Mouse (Mus musculus): ENCODE data around the gene Olfr132. TPM values are rescaled to one million over a fixed set of nuclear protein-coding genes. Genes with fewer than 3 reads are reported as not detected.
"Not testable (repeated sequence)": the region's sequence is repeated elsewhere in the genome, so short reads cannot be mapped to it uniquely, and the experiment has no call there.

Gene Olfr132
- total RNA-seq (2014; rRNA removed) (not detected in 2 replicates), polyA plus RNA-seq (2015; fragmentation: Nextera tagmentation; extraction: Ambion mirVana) (not detected in 2 replicates)

- ATAC-seq = no peak
- Histone ChIP-seq H3K36me3 (ENCODE audit: insufficient read depth) (no peaks in the 10 kb centered on the region), H3K4me3 (ENCODE audit: low read depth, low read length) (no peak within 1 kb of the TSS), H3K4me1 (ENCODE audit: insufficient read depth) (no peaks in the 10 kb centered on the region), H3K27ac (ENCODE audit: low read depth, low read length) (no peak within 1 kb of the TSS), H3K27me3 (ENCODE audit: insufficient read depth, low read length) (no peaks in the 10 kb centered on the region), H3K4me2 (ENCODE audit: low read depth) (no peak within 1 kb of the TSS), H3K9me3 (ENCODE audit: low read length) (no peaks in the 10 kb centered on the region), H3K9ac (no peak within 1 kb of the TSS)
- no peak for TF ChIP-seq CTCF (IDR thresholded peaks at IDR 0.05; ENCODE audit: low read depth)
- 74% methylated on average over 1 of the region's 1 CpGs for WGBS
- no peak for DNase-seq
These were observed at the start of gene Olfr132 for GRCm38 (mm10) chr17:38134426-38134825. TSS of gene Olfr132 (minus strand) at chr17:38134526.

GRCm38 (mm10) chr17:38171088-38171487, 36.8 kb upstream of the Olfr132 start, which contains the start of gene Olfr134:
TSS of gene Olfr134 (plus strand) at chr17:38171388.
- no peak within 1 kb of the TSS for H3K4me2 ChIP-seq (ENCODE audit: low read depth)
- H3K9me3 ChIP-seq (ENCODE audit: low read length) = no peaks in the 10 kb centered on the region
- H3K27ac ChIP-seq (ENCODE audit: low read depth, low read length) = no peak within 1 kb of the TSS
- no peak within 1 kb of the TSS for H3K9ac ChIP-seq
- DNase-seq (no peak), ATAC-seq (no peak)
- TF ChIP-seq CTCF (IDR thresholded peaks at IDR 0.05; ENCODE audit: low read depth) = no peak
- H3K4me1 ChIP-seq (ENCODE audit: insufficient read depth) = no peaks in the 10 kb centered on the region
- H3K36me3 ChIP-seq (ENCODE audit: insufficient read depth) = no peaks in the 10 kb centered on the region
- no peak within 1 kb of the TSS for H3K4me3 ChIP-seq (ENCODE audit: low read depth, low read length)
- WGBS = 77% methylated on average over 3 of the region's 3 CpGs
- H3K27me3 ChIP-seq (ENCODE audit: insufficient read depth, low read length) = no peaks in the 10 kb centered on the region

DNA sequence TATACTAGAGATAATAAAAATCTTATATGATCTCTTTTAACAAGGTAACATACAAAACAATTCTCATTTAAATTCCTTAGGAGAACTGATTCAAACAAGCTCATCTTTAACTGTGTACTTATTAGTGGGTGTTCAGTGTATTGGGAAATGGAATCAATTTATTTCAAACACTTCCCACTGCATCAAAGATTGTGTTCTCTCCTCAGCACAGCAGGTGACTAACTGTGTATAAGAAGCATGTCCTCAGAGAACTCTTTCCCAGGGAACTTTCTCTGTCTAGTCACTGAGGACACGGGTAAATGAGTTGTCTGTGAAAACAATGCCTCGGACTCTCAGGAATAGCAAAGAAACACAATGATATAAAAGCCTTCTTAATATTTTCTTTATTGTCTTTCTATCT, 10.7 kb upstream of the Olfr132 start, which contains the start of gene Olfr133:
Gene Olfr133, plus strand, starts transcription at position 301 of the 400 bp plus-strand sequence.
- no peaks in the 10 kb centered on the region for H3K4me1 ChIP-seq (ENCODE audit: insufficient read depth)
- WGBS = 66% methylated on average over 2 of the region's 2 CpGs
- H3K4me2 ChIP-seq (ENCODE audit: low read depth) = no peak within 1 kb of the TSS
- H3K9ac ChIP-seq = no peak within 1 kb of the TSS
- no peak for DNase-seq
- no peaks in the 10 kb centered on the region for H3K27me3 ChIP-seq (ENCODE audit: insufficient read depth, low read length)
- H3K4me3 ChIP-seq (ENCODE audit: low read depth, low read length) = no peak within 1 kb of the TSS
- no peak for ATAC-seq
- TF ChIP-seq CTCF (IDR thresholded peaks at IDR 0.05; ENCODE audit: low read depth) = no peak
- 0 out of 2 replicates have a peak, but pooled peaks cover 4% of the 10 kb centered on the region for H3K9me3 ChIP-seq (ENCODE audit: low read length)
- no peaks in the 10 kb centered on the region for H3K36me3 ChIP-seq (ENCODE audit: insufficient read depth)
- H3K27ac ChIP-seq (ENCODE audit: low read depth, low read length) = no peak within 1 kb of the TSS

- DNase-seq; ATAC-seq; H3K9me3 ChIP-seq (ENCODE audit: low read length); H3K9ac ChIP-seq; H3K4me2 ChIP-seq (ENCODE audit: low read depth); H3K36me3 ChIP-seq (ENCODE audit: insufficient read depth); H3K4me1 ChIP-seq (ENCODE audit: insufficient read depth); H3K27me3 ChIP-seq (ENCODE audit: insufficient read depth, low read length); H3K27ac ChIP-seq (ENCODE audit: low read depth, low read length); H3K4me3 ChIP-seq (ENCODE audit: low read depth, low read length): not testable (repeated sequence)
- WGBS = 61% methylated on average over 3 of the region's 3 CpGs
These were observed 9.0 kb downstream of the Olfr132 start for GRCm38 (mm10) chr17:38125371-38125770.

DNA sequence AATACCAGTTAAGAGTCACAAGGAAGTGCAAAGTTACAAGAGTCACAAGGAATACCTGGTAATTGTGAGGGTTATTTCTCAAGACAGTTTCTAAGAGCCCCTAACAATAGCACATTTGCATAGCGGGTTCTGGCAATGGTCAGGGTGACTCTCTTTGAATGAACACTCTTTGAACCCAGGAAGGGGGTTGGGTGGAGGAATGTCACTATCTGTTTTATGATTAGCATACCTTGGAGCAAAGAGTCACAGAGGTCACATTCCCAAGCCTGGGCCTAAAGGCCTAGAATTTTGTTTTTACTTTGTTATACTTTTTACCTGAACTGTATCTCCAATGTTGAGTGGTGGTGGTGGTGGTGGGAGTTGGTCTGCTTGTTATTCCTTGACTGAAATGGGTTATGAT, 10.1 kb downstream of the Olfr132 start:
- DNase-seq; H3K27me3 ChIP-seq (ENCODE audit: insufficient read depth, low read length); H3K9me3 ChIP-seq (ENCODE audit: low read length); H3K36me3 ChIP-seq (ENCODE audit: insufficient read depth); ATAC-seq; H3K27ac ChIP-seq (ENCODE audit: low read depth, low read length); H3K4me3 ChIP-seq (ENCODE audit: low read depth, low read length); H3K9ac ChIP-seq; H3K4me2 ChIP-seq (ENCODE audit: low read depth); H3K4me1 ChIP-seq (ENCODE audit: insufficient read depth): not testable (repeated sequence)
- 77% methylated on average over 1 of the region's 1 CpGs for WGBS

DNA sequence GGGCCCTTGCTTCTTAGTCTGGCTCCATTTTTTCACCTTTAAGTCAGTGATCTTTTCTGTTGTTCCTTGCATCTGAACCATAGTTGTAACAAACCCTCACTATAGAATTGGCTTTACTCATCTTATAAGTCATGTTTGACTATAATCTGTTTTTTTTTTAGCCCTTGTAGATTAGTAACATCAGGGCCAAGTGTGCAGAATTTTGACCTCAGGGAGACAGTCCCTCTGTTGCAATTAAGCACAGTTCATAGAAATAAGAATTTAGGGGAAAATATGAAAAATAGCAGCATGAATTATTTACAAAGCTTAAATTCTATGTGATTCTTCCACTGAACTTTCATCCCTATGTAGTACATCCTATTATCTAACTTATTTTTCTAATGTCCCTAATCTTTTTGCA, 45.7 kb downstream of the Olfr132 start, which contains the start of gene Olfr131:
Gene Olfr131, minus strand, starts transcription at position 101 of the 400 bp plus-strand sequence.
- H3K4me1 ChIP-seq (ENCODE audit: insufficient read depth) = no peaks in the 10 kb centered on the region
- no peak for ATAC-seq
- no peak for TF ChIP-seq CTCF (IDR thresholded peaks at IDR 0.05; ENCODE audit: low read depth)
- H3K4me3 ChIP-seq (ENCODE audit: low read depth, low read length) = no peak within 1 kb of the TSS
- DNase-seq = no peak
- H3K9ac ChIP-seq = no peak within 1 kb of the TSS
- H3K36me3 ChIP-seq (ENCODE audit: insufficient read depth) = no peaks in the 10 kb centered on the region
- no peak within 1 kb of the TSS for H3K27ac ChIP-seq (ENCODE audit: low read depth, low read length)
- no peaks in the 10 kb centered on the region for H3K9me3 ChIP-seq (ENCODE audit: low read length)
- no peak within 1 kb of the TSS for H3K4me2 ChIP-seq (ENCODE audit: low read depth)
- H3K27me3 ChIP-seq (ENCODE audit: insufficient read depth, low read length) = no peaks in the 10 kb centered on the region

- Histone ChIP-seq H3K4me1 (ENCODE audit: insufficient read depth) (no peaks in the 10 kb centered on the region), H3K9me3 (ENCODE audit: low read length) (0 out of 2 replicates have a peak, but pooled peaks cover 8% of the 10 kb centered on the region), H3K4me3 (ENCODE audit: low read depth, low read length) (no peak overlapping the region), H3K9ac (no peak overlapping the region), H3K27ac (ENCODE audit: low read depth, low read length) (no peak overlapping the region), H3K36me3 (ENCODE audit: insufficient read depth) (no peaks in the 10 kb centered on the region), H3K27me3 (ENCODE audit: insufficient read depth, low read length) (no peaks in the 10 kb centered on the region), H3K4me2 (ENCODE audit: low read depth) (no peak overlapping the region)
- no peak for TF ChIP-seq CTCF (IDR thresholded peaks at IDR 0.05; ENCODE audit: low read depth)
- ATAC-seq (no peak), DNase-seq (no peak)
- 87% methylated on average over 4 of the region's 4 CpGs for WGBS
These were observed 52.0 kb downstream of the Olfr132 start for GRCm38 (mm10) chr17:38082364-38082763.

Other genes starting within 250 kb of the Olfr132 start
- not detected in 2 replicates for gene Olfr127, start 234.1 kb downstream of the Olfr132 start, total RNA-seq (2014; rRNA removed)
- gene Olfr127, start 234.1 kb downstream of the Olfr132 start, polyA plus RNA-seq (2015; fragmentation: Nextera tagmentation; extraction: Ambion mirVana) = not detected in 2 replicates
- not detected in 2 replicates for gene Olfr128, start 214.0 kb downstream of the Olfr132 start, total RNA-seq (2014; rRNA removed)
- gene Olfr128, start 214.0 kb downstream of the Olfr132 start, polyA plus RNA-seq (2015; fragmentation: Nextera tagmentation; extraction: Ambion mirVana) = not detected in 2 replicates
- gene Olfr761, start 181.4 kb downstream of the Olfr132 start, total RNA-seq (2014; rRNA removed) = not detected in 2 replicates
- gene Olfr761, start 181.4 kb downstream of the Olfr132 start, polyA plus RNA-seq (2015; fragmentation: Nextera tagmentation; extraction: Ambion mirVana) = not detected in 2 replicates
- gene Olfr129, start 74.4 kb downstream of the Olfr132 start, total RNA-seq (2014; rRNA removed) = not detected in 2 replicates
- not detected in 2 replicates for gene Olfr129, start 74.4 kb downstream of the Olfr132 start, polyA plus RNA-seq (2015; fragmentation: Nextera tagmentation; extraction: Ambion mirVana)
- gene Olfr130, start 70.6 kb downstream of the Olfr132 start, total RNA-seq (2014; rRNA removed) = not detected in 2 replicates
- gene Olfr130, start 70.6 kb downstream of the Olfr132 start, polyA plus RNA-seq (2015; fragmentation: Nextera tagmentation; extraction: Ambion mirVana) = not detected in 2 replicates
- gene Olfr131, start 45.8 kb downstream of the Olfr132 start, total RNA-seq (2014; rRNA removed) = not detected in 2 replicates
- not detected in 2 replicates for gene Olfr131, start 45.8 kb downstream of the Olfr132 start, polyA plus RNA-seq (2015; fragmentation: Nextera tagmentation; extraction: Ambion mirVana)
- gene Olfr133, start 10.8 kb upstream of the Olfr132 start, total RNA-seq (2014; rRNA removed) = not detected in 2 replicates
- not detected in 2 replicates for gene Olfr133, start 10.8 kb upstream of the Olfr132 start, polyA plus RNA-seq (2015; fragmentation: Nextera tagmentation; extraction: Ambion mirVana)
- not detected in 2 replicates for gene Olfr134, start 36.9 kb upstream of the Olfr132 start, total RNA-seq (2014; rRNA removed)
- gene Olfr134, start 36.9 kb upstream of the Olfr132 start, polyA plus RNA-seq (2015; fragmentation: Nextera tagmentation; extraction: Ambion mirVana) = not detected in 2 replicates
- not detected in 2 replicates for gene Olfr135, start 69.8 kb upstream of the Olfr132 start, total RNA-seq (2014; rRNA removed)
- gene Olfr135, start 69.8 kb upstream of the Olfr132 start, polyA plus RNA-seq (2015; fragmentation: Nextera tagmentation; extraction: Ambion mirVana) = not detected in 2 replicates
- gene Olfr138, start 126.5 kb upstream of the Olfr132 start, total RNA-seq (2014; rRNA removed) = not detected in 2 replicates
- not detected in 2 replicates for gene Olfr138, start 126.5 kb upstream of the Olfr132 start, polyA plus RNA-seq (2015; fragmentation: Nextera tagmentation; extraction: Ambion mirVana)
- gene Olfr137, start 173.0 kb upstream of the Olfr132 start, total RNA-seq (2014; rRNA removed) = not detected in 2 replicates
- gene Olfr137, start 173.0 kb upstream of the Olfr132 start, polyA plus RNA-seq (2015; fragmentation: Nextera tagmentation; extraction: Ambion mirVana) = not detected in 2 replicates
- gene Olfr136, start 195.3 kb upstream of the Olfr132 start, total RNA-seq (2014; rRNA removed) = not detected in 2 replicates
- gene Olfr136, start 195.3 kb upstream of the Olfr132 start, polyA plus RNA-seq (2015; fragmentation: Nextera tagmentation; extraction: Ambion mirVana) = not detected in 2 replicates

Measured in forebrain, postnatal 0 days (tissue).